Comparison of ENCODE assay signal across 8 mouse cellular contexts in the genomic region with DNA sequence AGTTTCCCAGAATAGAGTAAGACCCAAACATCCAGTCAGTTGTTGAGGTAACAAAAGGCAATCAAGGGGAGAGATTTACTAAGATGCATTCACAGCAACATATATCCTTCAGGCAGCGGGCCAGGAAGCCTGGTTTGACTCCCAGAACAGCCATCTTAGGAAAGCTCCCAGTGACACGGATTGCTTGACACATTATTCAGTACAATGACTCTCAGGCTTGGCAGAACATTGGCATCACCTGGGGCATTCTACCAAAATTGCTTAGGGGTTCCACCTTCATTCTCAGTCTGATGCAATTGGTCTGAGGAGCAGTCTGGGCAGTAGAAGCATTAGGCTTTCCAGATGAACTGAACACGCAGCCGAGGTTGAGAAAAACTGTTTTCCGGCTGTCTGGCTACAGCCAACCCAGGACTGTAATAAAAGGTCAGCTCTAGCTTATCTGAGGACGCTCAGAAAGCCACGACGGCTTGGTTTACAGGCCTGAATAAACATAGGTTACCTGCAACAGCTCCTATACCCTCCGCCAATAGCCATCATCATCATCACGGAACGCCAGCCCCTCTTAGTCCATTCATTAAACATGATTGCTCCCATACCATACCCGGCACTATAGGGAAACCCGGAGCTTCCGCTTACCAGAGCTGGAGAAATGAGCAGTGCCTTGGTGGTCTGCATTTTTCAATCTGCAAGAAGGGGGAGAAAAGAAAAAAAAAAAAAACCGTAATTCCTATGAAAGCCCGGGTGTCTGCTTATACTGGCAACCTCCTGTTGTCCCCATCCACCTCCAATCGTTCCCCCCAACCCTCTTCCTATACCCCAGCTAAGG. TPM values are rescaled to one million over a fixed set of nuclear protein-coding genes. Genes with fewer than 3 reads are reported as not detected.
A peak's percentile ranks its signal among the peaks of the same experiment; 100 is the strongest.
DNase-seq lines count a peak whose midpoint lies in the region; ATAC-seq and TF ChIP-seq lines count a peak whose summit lies in the region.

No protein-coding gene starts in this region.

- H3K9me3 ChIP-seq in lung, postnatal 0 days (ENCODE audit: low read length): no peaks in the 10 kb centered on the region
- H3K9me3 ChIP-seq in heart, embryonic 13.5 days: no peaks in the 10 kb centered on the region
- no peaks in the 10 kb centered on the region for H3K9me3 ChIP-seq in limb, embryonic 12.5 days

- peak overlapping the region; percentile 63 for H3K9ac ChIP-seq in lung, postnatal 0 days (replicated peaks; ENCODE audit: low read depth)
- H3K9ac ChIP-seq in heart, embryonic 13.5 days: peak overlapping the region; percentile 95
- H3K9ac ChIP-seq in limb, embryonic 12.5 days (replicated peaks): peak overlapping the region; percentile 78

- TF ChIP-seq EP300 in lung, postnatal 0 days (IDR thresholded peaks at IDR 0.05): no peak

- no peak for DNase-seq in lung, postnatal 0 days (ENCODE audit: low spot score)
- DNase-seq in lung, postnatal 14 days: no peak
- peak; percentile 39 for DNase-seq in cerebellum, adult 8-10 months
- peak; percentile 19 for DNase-seq in right cerebral cortex, adult 18-20 months
- no peak for DNase-seq in thymus, postnatal 10 days (ENCODE audit: low spot score in 2 of 2)
- no peak for DNase-seq in gastrocnemius, postnatal 25 days

- 10% methylated on average over 17 of the region's 17 CpGs for WGBS in lung, postnatal 0 days
- WGBS in heart, embryonic 13.5 days: 11% methylated on average over 17 of the region's 17 CpGs
- 17% methylated on average over 17 of the region's 17 CpGs for whole genome bisulfite sequencing in limb, embryonic 12.5 days

- H3K4me3 ChIP-seq in lung, postnatal 0 days (ENCODE audit: low read depth, low read length): peak overlapping the region; percentile 60
- peak overlapping the region; percentile 84 for H3K4me3 ChIP-seq in heart, embryonic 13.5 days
- peak overlapping the region; percentile 77 for H3K4me3 ChIP-seq in limb, embryonic 12.5 days (replicated peaks)

- H3K36me3 ChIP-seq in lung, postnatal 0 days (ENCODE audit: insufficient read depth, low read length): no peaks in the 10 kb centered on the region; the same call in 1 of the 2 replicates
- peaks cover 36% of the 10 kb centered on the region for H3K36me3 ChIP-seq in heart, embryonic 13.5 days
- H3K36me3 ChIP-seq in limb, embryonic 12.5 days: peaks cover 33% of the 10 kb centered on the region

- peaks cover 13% of the 10 kb centered on the region; the same call in 1 of the 2 replicates for H3K4me1 ChIP-seq in lung, postnatal 0 days (ENCODE audit: insufficient read depth, low read depth, low read length)
- peaks cover 27% of the 10 kb centered on the region for H3K4me1 ChIP-seq in heart, embryonic 13.5 days
- H3K4me1 ChIP-seq in limb, embryonic 12.5 days (replicated peaks): peaks cover 10% of the 10 kb centered on the region

- no peak for ATAC-seq in lung, postnatal 0 days
- no peak for ATAC-seq in heart, embryonic 13.5 days (ENCODE audit: extremely low read depth, insufficient number of reproducible peaks, low FRiP score, low TSS enrichment)
- no peak for ATAC-seq in limb, embryonic 12.5 days (ENCODE audit: insufficient number of reproducible peaks, insufficient read depth, low FRiP score, low TSS enrichment, low read depth)

- peak overlapping the region; percentile 81 for H3K27ac ChIP-seq in lung, postnatal 0 days (ENCODE audit: low read length)
- peak overlapping the region; percentile 89 for H3K27ac ChIP-seq in heart, embryonic 13.5 days (replicated peaks)
- H3K27ac ChIP-seq in limb, embryonic 12.5 days: 0 out of 2 replicates have a peak overlapping the region, but pooled peaks have one; percentile 66

- no peaks in the 10 kb centered on the region for H3K27me3 ChIP-seq in lung, postnatal 0 days (replicated peaks; ENCODE audit: insufficient read depth, low read length)
- H3K27me3 ChIP-seq in heart, embryonic 13.5 days (replicated peaks): no peaks in the 10 kb centered on the region
- H3K27me3 ChIP-seq in limb, embryonic 12.5 days: no peaks in the 10 kb centered on the region

- TF ChIP-seq CTCF in lung, postnatal 0 days (IDR thresholded peaks at IDR 0.05): no peak

- H3K4me2 ChIP-seq in lung, postnatal 0 days (replicated peaks; ENCODE audit: low read depth, low read length): peak overlapping the region; percentile 89
- peak overlapping the region; percentile 74 for H3K4me2 ChIP-seq in heart, embryonic 13.5 days
- peak overlapping the region; percentile 84 for H3K4me2 ChIP-seq in limb, embryonic 12.5 days

RNA-seq across cellular contexts. Expression of a gene that starts 0.9 kb away (rescaled TPM):
- polyA plus RNA-seq in lung, postnatal 0 days (2015; fragmentation: Nextera tagmentation; extraction: Ambion mirVana): 324 and 382 TPM in 2 replicates
- polyA plus RNA-seq in heart, embryonic 13.5 days (2015; fragmentation: Nextera tagmentation; extraction: Ambion mirVana): 1,502 and 1,689 TPM in 2 replicates
- 492 and 507 TPM in 2 replicates for polyA plus RNA-seq in limb, embryonic 12.5 days (2016; fragmentation: Nextera tagmentation; extraction: Ambion mirVana)
- total RNA-seq in gastrocnemius, postnatal 25 days (2021): 1,000 to 10,000 TPM; 1,455 to 1,686 TPM

RNA-seq across cellular contexts. Expression of a gene that starts 9.4 kb away (rescaled TPM):
- polyA plus RNA-seq in lung, postnatal 0 days (2015; fragmentation: Nextera tagmentation; extraction: Ambion mirVana): 29.6 and 31.6 TPM in 2 replicates
- 31.5 and 33.1 TPM in 2 replicates for polyA plus RNA-seq in heart, embryonic 13.5 days (2015; fragmentation: Nextera tagmentation; extraction: Ambion mirVana)
- 46.0 and 50.9 TPM in 2 replicates for polyA plus RNA-seq in limb, embryonic 12.5 days (2016; fragmentation: Nextera tagmentation; extraction: Ambion mirVana)
- 10 to 100 TPM; 15.0 to 15.6 TPM for total RNA-seq in gastrocnemius, postnatal 25 days (2021)

RNA-seq across cellular contexts. Expression of a gene that starts 37.2 kb away (rescaled TPM):
- 0.74 and 0.98 TPM in 2 replicates for polyA plus RNA-seq in lung, postnatal 0 days (2015; fragmentation: Nextera tagmentation; extraction: Ambion mirVana)
- not detected in 2 replicates for polyA plus RNA-seq in heart, embryonic 13.5 days (2015; fragmentation: Nextera tagmentation; extraction: Ambion mirVana)
- not detected in 2 replicates for polyA plus RNA-seq in limb, embryonic 12.5 days (2016; fragmentation: Nextera tagmentation; extraction: Ambion mirVana)
- not detected for total RNA-seq in gastrocnemius, postnatal 25 days (2021)

RNA-seq across cellular contexts. Expression of a gene that starts 39.9 kb away (rescaled TPM):
- polyA plus RNA-seq in lung, postnatal 0 days (2015; fragmentation: Nextera tagmentation; extraction: Ambion mirVana): 72.9 and 77.9 TPM in 2 replicates
- polyA plus RNA-seq in heart, embryonic 13.5 days (2015; fragmentation: Nextera tagmentation; extraction: Ambion mirVana): 68.3 and 74.7 TPM in 2 replicates
- polyA plus RNA-seq in limb, embryonic 12.5 days (2016; fragmentation: Nextera tagmentation; extraction: Ambion mirVana): 89.8 and 103 TPM in 2 replicates
- 10 to 100 TPM; 31.1 to 31.8 TPM for total RNA-seq in gastrocnemius, postnatal 25 days (2021)

RNA-seq across cellular contexts. Expression of a gene that starts 50.2 kb away (rescaled TPM):
- not detected in 2 replicates for polyA plus RNA-seq in lung, postnatal 0 days (2015; fragmentation: Nextera tagmentation; extraction: Ambion mirVana)
- not detected in 2 replicates for polyA plus RNA-seq in heart, embryonic 13.5 days (2015; fragmentation: Nextera tagmentation; extraction: Ambion mirVana)
- not detected in 2 replicates for polyA plus RNA-seq in limb, embryonic 12.5 days (2016; fragmentation: Nextera tagmentation; extraction: Ambion mirVana)
- not detected for total RNA-seq in gastrocnemius, postnatal 25 days (2021)

Comparison
In these comparisons a context has a peak if more than half of its experiments do, and no peak if none do; other contexts are left out.
1. DNase-seq: peak in cerebellum, adult 8-10 months (single experiment) and right cerebral cortex, adult 18-20 months (single experiment); none in lung, postnatal 0 days (single experiment), lung, postnatal 14 days (single experiment), thymus, postnatal 10 days (0 of 2) and gastrocnemius, postnatal 25 days (single experiment).
2. Peak in every context shown above with its lines, with median percentiles within 50 percentile points of each other: H3K27ac ChIP-seq, H3K4me2 ChIP-seq, H3K4me3 ChIP-seq and H3K9ac ChIP-seq.